Mouse (Mus musculus) G1E (cell line): ENCODE data around the gene Miip.

ENCODE experiments used
- CTCF ChIP-seq: IDR thresholded peaks from 2 replicates; pipeline ENCODE4 v1.5.1; 2012; ENCODE audit warnings: low read depth, low read length, inconsistent platforms, mixed read lengths
- GATA1 ChIP-seq: IDR thresholded peaks from 2 replicates; pipeline ENCODE4 v1.6.1; 2012; ENCODE audit warnings: borderline replicate concordance, low read length, inconsistent platforms, mixed read lengths
- POLR2AphosphoS5 ChIP-seq: IDR thresholded peaks from 2 replicates; pipeline ENCODE4 v1.6.1; 2012; ENCODE audit warnings: low read depth, low read length, inconsistent platforms; ENCODE audit not compliant: insufficient replicate concordance
- TAL1 ChIP-seq: conservative IDR thresholded peaks from 2 replicates; pipeline ENCODE4 v1.6.1; 2012; ENCODE audit warnings: low read depth, low read length, inconsistent platforms, mixed read lengths

DNA sequence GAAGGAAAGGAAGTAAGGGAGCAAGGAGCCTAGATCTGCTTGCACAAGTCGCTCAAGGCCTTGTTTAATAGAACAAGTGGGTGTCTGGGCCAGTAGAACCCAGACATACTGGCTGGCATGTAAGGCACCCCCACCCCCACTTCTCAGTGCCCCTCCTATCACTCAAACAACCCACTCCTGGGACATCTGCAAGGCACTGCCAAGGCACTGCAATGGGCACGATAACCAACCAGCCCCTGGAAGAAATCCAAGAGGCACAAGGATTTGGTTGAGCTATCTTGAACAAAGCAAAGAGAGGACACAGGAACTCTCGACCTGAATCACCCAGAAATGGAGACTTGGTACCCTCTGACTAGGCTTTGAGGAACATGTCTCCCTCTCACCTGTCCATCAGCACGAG, 19.6 kb upstream of the Miip start:
- TF ChIP-seq CTCF (no peak), GATA1 (no peak), TAL1 (no peak), POLR2AphosphoS5 (no peak)
